Mouse (Mus musculus): ENCODE measurements at regions not wholly inside any gene's neighbourhood (a gene's known extent, or its start where the extent isn't known, plus 50 kb on each side); places are given as distances from the start of the nearest gene placed in this dataset.
A peak's percentile ranks its signal among the peaks of the same experiment; 100 is the strongest.

- WGBS, result 85% methylated on average over 3 of the region's 3 CpGs
- no peak overlapping the region for H3K4me3 ChIP-seq (ENCODE audit: insufficient read depth, low read depth, low read length)
- no peak for TF ChIP-seq CTCF (IDR thresholded peaks at IDR 0.05; ENCODE audit: insufficient read depth, low read depth, low read length)
- H3K27ac ChIP-seq (ENCODE audit: insufficient read depth, low read depth, low read length), result no peak overlapping the region
- H3K4me1 ChIP-seq (ENCODE audit: control insufficient read depth, insufficient read depth, low read length), result no peaks in the 10 kb centered on the region
These were observed 401.8 kb downstream of the Nova1 start for GRCm38 (mm10) chr12:46416765-46417404.

- Histone ChIP-seq H3K4me1 (ENCODE audit: control insufficient read depth, insufficient read depth, low read length) (no peaks in the 10 kb centered on the region), H3K4me3 (ENCODE audit: insufficient read depth, low read depth, low read length) (no peak overlapping the region), H3K27ac (ENCODE audit: insufficient read depth, low read depth, low read length) (no peak overlapping the region)
- no peak for TF ChIP-seq POLR2A (IDR thresholded peaks at IDR 0.05; ENCODE audit: insufficient read depth, low read depth, low read length)
- TF ChIP-seq CTCF (IDR thresholded peaks at IDR 0.05; ENCODE audit: insufficient read depth, low read depth, low read length), result no peak
These were observed 402.5 kb downstream of the Nova1 start for GRCm38 (mm10) chr12:46416250-46416649.

DNA sequence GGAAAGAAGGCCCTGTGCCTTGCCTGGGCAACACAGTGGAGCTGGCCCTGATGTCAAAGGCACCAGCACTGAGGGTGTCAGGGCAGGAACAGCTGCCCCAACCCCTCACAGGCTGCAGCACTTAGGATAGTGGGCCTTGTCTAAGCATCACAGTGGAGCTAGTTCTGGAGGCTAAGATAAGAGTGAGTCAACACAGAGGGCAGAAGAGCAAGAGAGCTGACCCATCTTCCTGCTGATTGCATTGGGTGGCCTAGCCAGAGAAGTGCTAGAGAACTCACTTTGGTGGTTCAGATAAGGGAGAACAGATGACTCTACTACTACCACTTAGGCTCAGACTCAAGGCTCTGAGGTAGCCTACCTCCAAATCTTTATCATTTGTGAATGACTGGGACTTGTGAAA lies 413.1 kb downstream of the Nova1 start:
- no peak overlapping the region for H3K4me3 ChIP-seq (ENCODE audit: insufficient read depth, low read depth, low read length)
- H3K27ac ChIP-seq (ENCODE audit: insufficient read depth, low read depth, low read length), result no peak overlapping the region
- no peaks in the 10 kb centered on the region for H3K4me1 ChIP-seq (ENCODE audit: control insufficient read depth, insufficient read depth, low read length)
- TF ChIP-seq CTCF (IDR thresholded peaks at IDR 0.05; ENCODE audit: insufficient read depth, low read depth, low read length) (no peak), POLR2A (IDR thresholded peaks at IDR 0.05; ENCODE audit: insufficient read depth, low read depth, low read length) (no peak)

- WGBS, result 5% methylated on average over 14 of the region's 14 CpGs
- TF ChIP-seq POLR2A (IDR thresholded peaks at IDR 0.05; ENCODE audit: insufficient read depth, low read depth, low read length), result no peak
- TF ChIP-seq CTCF (IDR thresholded peaks at IDR 0.05; ENCODE audit: insufficient read depth, low read depth, low read length), result no peak
- H3K27ac ChIP-seq (ENCODE audit: insufficient read depth, low read depth, low read length), result no peak overlapping the region
- peak overlapping the region; percentile 42 for H3K4me3 ChIP-seq (ENCODE audit: insufficient read depth, low read depth, low read length)
- H3K4me1 ChIP-seq (ENCODE audit: control insufficient read depth, insufficient read depth, low read length), result peaks cover 3% of the 10 kb centered on the region; the same call in 1 of the 2 replicates
These were observed 419.1 kb downstream of the Nova1 start for GRCm38 (mm10) chr12:46399653-46399975.

GRCm38 (mm10) chr12:46398875-46399652 lies 419.7 kb downstream of the Nova1 start:
- no peak overlapping the region for H3K27ac ChIP-seq (ENCODE audit: insufficient read depth, low read depth, low read length)
- 5% methylated on average over 23 of the region's 23 CpGs for WGBS
- peak overlapping the region; percentile 42 for H3K4me3 ChIP-seq (ENCODE audit: insufficient read depth, low read depth, low read length)
- H3K4me1 ChIP-seq (ENCODE audit: control insufficient read depth, insufficient read depth, low read length), result peaks cover 3% of the 10 kb centered on the region; the same call in 1 of the 2 replicates
- TF ChIP-seq CTCF (IDR thresholded peaks at IDR 0.05; ENCODE audit: insufficient read depth, low read depth, low read length), result no peak
- TF ChIP-seq POLR2A (IDR thresholded peaks at IDR 0.05; ENCODE audit: insufficient read depth, low read depth, low read length), result no peak

DNA sequence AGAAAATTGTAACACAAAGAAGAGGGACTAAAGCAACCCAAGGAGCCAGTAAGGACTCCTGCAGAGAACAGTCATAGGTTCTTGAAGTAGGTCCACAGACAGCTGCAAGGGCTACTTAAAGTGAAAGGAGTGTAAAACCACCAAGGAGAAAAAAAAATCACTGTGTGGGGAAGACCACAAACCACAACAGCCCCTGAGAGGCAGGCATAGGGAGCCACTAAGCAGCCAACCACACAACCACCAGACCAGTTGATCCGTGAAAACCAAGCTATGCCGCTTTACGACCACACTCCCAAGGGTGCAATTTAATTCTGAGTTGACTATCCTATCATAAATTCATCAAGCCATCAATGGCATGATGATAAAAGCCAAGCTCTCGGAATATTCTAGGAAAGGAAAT lies 423.5 kb downstream of the Nova1 start:
- 93% methylated on average over 4 of the region's 4 CpGs for WGBS
- peaks cover 3% of the 10 kb centered on the region; the same call in 1 of the 2 replicates for H3K4me1 ChIP-seq (ENCODE audit: control insufficient read depth, insufficient read depth, low read length)
- no peak overlapping the region for H3K4me3 ChIP-seq (ENCODE audit: insufficient read depth, low read depth, low read length)
- no peak overlapping the region for H3K27ac ChIP-seq (ENCODE audit: insufficient read depth, low read depth, low read length)
- TF ChIP-seq CTCF (IDR thresholded peaks at IDR 0.05; ENCODE audit: insufficient read depth, low read depth, low read length) (no peak), POLR2A (IDR thresholded peaks at IDR 0.05; ENCODE audit: insufficient read depth, low read depth, low read length) (no peak)

DNA sequence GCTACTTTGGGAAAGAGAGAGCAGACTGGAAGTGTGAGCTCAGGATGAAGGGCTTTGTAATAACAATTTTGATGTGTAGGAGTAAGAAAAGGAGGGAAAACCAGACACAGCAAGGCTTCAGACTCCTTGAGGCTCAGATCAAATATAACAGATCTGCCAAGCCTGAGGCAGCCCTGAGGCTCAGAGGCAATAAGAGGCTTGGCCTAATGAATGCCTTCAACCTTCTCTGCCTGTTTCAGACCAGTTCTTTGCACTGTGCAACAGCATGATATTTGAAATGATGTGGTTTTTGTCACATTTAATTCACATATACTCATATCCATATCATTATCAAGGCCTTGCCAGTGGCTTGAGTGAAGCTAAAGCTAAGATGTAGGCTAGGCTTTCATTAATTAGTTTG lies 425.0 kb downstream of the Nova1 start:
- no peak overlapping the region for H3K27ac ChIP-seq (ENCODE audit: insufficient read depth, low read depth, low read length)
- TF ChIP-seq CTCF (IDR thresholded peaks at IDR 0.05; ENCODE audit: insufficient read depth, low read depth, low read length) (no peak), POLR2A (IDR thresholded peaks at IDR 0.05; ENCODE audit: insufficient read depth, low read depth, low read length) (no peak)
- no peak overlapping the region for H3K4me3 ChIP-seq (ENCODE audit: insufficient read depth, low read depth, low read length)
- no peaks in the 10 kb centered on the region for H3K4me1 ChIP-seq (ENCODE audit: control insufficient read depth, insufficient read depth, low read length)

- no peak overlapping the region for H3K27ac ChIP-seq (ENCODE audit: insufficient read depth, low read depth, low read length)
- TF ChIP-seq POLR2A (IDR thresholded peaks at IDR 0.05; ENCODE audit: insufficient read depth, low read depth, low read length), result no peak
- no peak for TF ChIP-seq CTCF (IDR thresholded peaks at IDR 0.05; ENCODE audit: insufficient read depth, low read depth, low read length)
- H3K4me3 ChIP-seq (ENCODE audit: insufficient read depth, low read depth, low read length), result no peak overlapping the region
- H3K4me1 ChIP-seq (ENCODE audit: control insufficient read depth, insufficient read depth, low read length), result no peaks in the 10 kb centered on the region
These were observed 439.8 kb downstream of the Nova1 start for GRCm38 (mm10) chr12:46378914-46379313.

- Histone ChIP-seq H3K27ac (ENCODE audit: insufficient read depth, low read depth, low read length) (no peak overlapping the region), H3K4me1 (ENCODE audit: control insufficient read depth, insufficient read depth, low read length) (no peaks in the 10 kb centered on the region), H3K4me3 (ENCODE audit: insufficient read depth, low read depth, low read length) (no peak overlapping the region)
- WGBS, result 40% methylated on average over 3 of the region's 3 CpGs
- TF ChIP-seq CTCF (IDR thresholded peaks at IDR 0.05; ENCODE audit: insufficient read depth, low read depth, low read length) (no peak), POLR2A (IDR thresholded peaks at IDR 0.05; ENCODE audit: insufficient read depth, low read depth, low read length) (no peak)
These were observed 447.0 kb downstream of the Nova1 start for GRCm38 (mm10) chr12:46371747-46372146.
